Mouse (Mus musculus): ENCODE measurements around the gene Swap70. TPM values are rescaled to one million over a fixed set of nuclear protein-coding genes. Genes with fewer than 3 reads are reported as not detected.
A peak's percentile ranks its signal among the peaks of the same experiment; 100 is the strongest.

Gene Swap70
- total and polyA plus RNA-seq, 3 experiments = 18.3 to 23.3 TPM; not detected in 1

- Histone ChIP-seq H3K27ac (ENCODE audit: control insufficient read depth, low read depth, low read length) (no peak overlapping the region), H3K27me3 (ENCODE audit: control insufficient read depth in 1 of 2, insufficient read depth in 2 of 2, low read length in 2 of 2) (no peaks in the 10 kb centered on the region), H3K9ac (ENCODE audit: control insufficient read depth, low read depth, low read length, poor library complexity, severe bottlenecking) (no peak overlapping the region), H3K9me3 (replicated peaks; ENCODE audit: insufficient read depth, low read length) (no peaks in the 10 kb centered on the region), H3K36me3 (ENCODE audit: control insufficient read depth in 1 of 2, insufficient read depth in 2 of 2, low read length in 2 of 2) (no peaks in the 10 kb centered on the region), H3K4me3 (ENCODE audit: control insufficient read depth in 1 of 2, insufficient read depth in 1 of 2, low read depth in 2 of 2, low read length in 2 of 2) (no peak overlapping the region), H3K79me2 (ENCODE audit: control insufficient read depth, insufficient read depth, low read length, poor library complexity) (no peaks in the 10 kb centered on the region), H3K4me1 (ENCODE audit: control insufficient read depth in 1 of 2, insufficient read depth in 2 of 2, low read length in 2 of 2) (peaks cover 0 to 5% of the 10 kb centered on the region in 2 experiments; a peak in 1 of 4 replicates)
- TF ChIP-seq SMC3 (IDR thresholded peaks at IDR 0.05; ENCODE audit: low read depth, low read length) (peak; percentile 96), POLR2AphosphoS2 (IDR thresholded peaks at IDR 0.05; ENCODE audit: low read length) (no peak), SIN3A (IDR thresholded peaks at IDR 0.05; ENCODE audit: low read length) (no peak), MEF2A (IDR thresholded peaks at IDR 0.05; ENCODE audit: extremely low read depth, insufficient replicate concordance, low read depth, low read length, poor library complexity, severe bottlenecking) (no peak), CHD2 (IDR thresholded peaks at IDR 0.05; ENCODE audit: low read length) (no peak), POLR2A (IDR thresholded peaks at IDR 0.05; ENCODE audit: control insufficient read depth in 1 of 2, insufficient read depth in 1 of 2, low read depth in 1 of 2, low read length in 2 of 2, poor library complexity in 1 of 2) (no peak), MYC (IDR thresholded peaks at IDR 0.05; ENCODE audit: low read depth, low read length) (no peak), GATA1 (IDR thresholded peaks at IDR 0.05; ENCODE audit: low read depth, low read length) (no peak), ZC3H11A (IDR thresholded peaks at IDR 0.05; ENCODE audit: low read depth, low read length) (peak; percentile 89), CTCF (IDR thresholded peaks at IDR 0.05 in 2 of 3, conservative IDR thresholded peaks at IDR 0.05 in 1 of 3; ENCODE audit: control insufficient read depth in 1 of 3, insufficient read depth in 1 of 3, low read depth in 2 of 3, low read length in 3 of 3, poor library complexity in 1 of 3, severe bottlenecking in 1 of 3) (peak; percentile 93 to 98 (median 95)), RCOR1 (IDR thresholded peaks at IDR 0.05; ENCODE audit: low read depth, low read length) (no peak), E2F4 (IDR thresholded peaks at IDR 0.05; ENCODE audit: borderline replicate concordance, low read depth, low read length) (no peak), CHD1 (IDR thresholded peaks at IDR 0.05; ENCODE audit: low read depth, low read length) (no peak), MAZ (IDR thresholded peaks at IDR 0.05; ENCODE audit: low read depth, low read length) (no peak), RAD21 (IDR thresholded peaks at IDR 0.05; ENCODE audit: low read depth, low read length) (peak; percentile 96), NRF1 (IDR thresholded peaks at IDR 0.05; ENCODE audit: insufficient read depth, low read depth, low read length, poor library complexity, severe bottlenecking) (no peak), MYB (IDR thresholded peaks at IDR 0.05; ENCODE audit: low read depth, low read length) (no peak)
- peak; percentile 73 for DNase-seq (ENCODE audit: low read depth, low spot score)
These were observed 65.4 kb downstream of the Swap70 start for GRCm38 (mm10) chr7:110286838-110287475.

GRCm38 (mm10) chr7:110287476-110288071, 66.1 kb downstream of the Swap70 start:
- Histone ChIP-seq H3K4me1 (ENCODE audit: control insufficient read depth in 1 of 2, insufficient read depth in 2 of 2, low read length in 2 of 2) (peaks cover 0 to 5% of the 10 kb centered on the region in 2 experiments; a peak in 1 of 4 replicates), H3K27ac (ENCODE audit: control insufficient read depth, low read depth, low read length) (no peak overlapping the region), H3K27me3 (ENCODE audit: control insufficient read depth in 1 of 2, insufficient read depth in 2 of 2, low read length in 2 of 2) (peaks cover 0 to 2% of the 10 kb centered on the region in 2 experiments; a peak in 1 of 4 replicates), H3K9me3 (replicated peaks; ENCODE audit: insufficient read depth, low read length) (no peaks in the 10 kb centered on the region), H3K79me2 (ENCODE audit: control insufficient read depth, insufficient read depth, low read length, poor library complexity) (no peaks in the 10 kb centered on the region), H3K9ac (ENCODE audit: control insufficient read depth, low read depth, low read length, poor library complexity, severe bottlenecking) (no peak overlapping the region), H3K4me3 (ENCODE audit: control insufficient read depth in 1 of 2, insufficient read depth in 1 of 2, low read depth in 2 of 2, low read length in 2 of 2) (no peak overlapping the region), H3K36me3 (ENCODE audit: control insufficient read depth in 1 of 2, insufficient read depth in 2 of 2, low read length in 2 of 2) (no peaks in the 10 kb centered on the region)
- TF ChIP-seq SMC3 (IDR thresholded peaks at IDR 0.05; ENCODE audit: low read depth, low read length) (0 out of 2 replicates have a peak, but pooled peaks have one; percentile 9), MAFK (IDR thresholded peaks at IDR 0.05; ENCODE audit: borderline replicate concordance, low read depth, low read length) (no peak), GATA1 (IDR thresholded peaks at IDR 0.05; ENCODE audit: low read depth, low read length) (0 out of 2 replicates have a peak, but pooled peaks have one; percentile 25), RCOR1 (IDR thresholded peaks at IDR 0.05; ENCODE audit: low read depth, low read length) (no peak)
- no peak for DNase-seq (ENCODE audit: low read depth, low spot score)
